Mouse (Mus musculus): ENCODE results near the gene Itm2c. TPM values are rescaled to one million over a fixed set of nuclear protein-coding genes. Genes with fewer than 3 reads are reported as not detected.

Gene Itm2c
- polyA plus RNA-seq, 1 experiment from 2014 or later = 231 TPM

DNA sequence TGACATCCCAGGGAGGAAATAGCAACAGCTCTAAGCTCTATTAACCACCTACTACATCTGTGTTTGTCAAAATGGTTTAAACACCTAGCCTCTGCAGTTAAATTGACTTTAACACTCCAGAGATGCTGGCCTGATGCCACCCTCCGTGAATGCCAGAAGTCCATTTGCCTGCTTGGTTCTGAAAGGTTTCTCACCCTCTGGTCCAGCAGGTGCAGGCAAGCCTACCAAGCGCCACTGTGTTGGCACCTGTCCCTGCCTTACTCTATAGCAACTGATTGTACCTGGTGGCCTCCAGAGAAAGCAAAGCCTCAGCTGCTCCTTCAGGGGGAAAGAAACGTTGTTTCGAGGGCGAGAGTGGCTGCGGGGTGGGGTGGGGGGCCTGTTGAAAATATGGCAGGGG lies 42.2 kb downstream of the Itm2c start:
- Histone ChIP-seq H3K9me3 (replicated peaks) (no peaks in the 10 kb centered on the region), H3K27me3 (no peaks in the 10 kb centered on the region), H3K27ac (no peak overlapping the region), H3K4me3 (replicated peaks) (no peak overlapping the region), H3K9ac (no peak overlapping the region), H3K4me2 (no peak overlapping the region), H3K36me3 (no peaks in the 10 kb centered on the region), H3K4me1 (peaks cover 43% of the 10 kb centered on the region)
- ATAC-seq (replicated peaks; ENCODE audit: low FRiP score) = no peak
- WGBS = 53% methylated on average over 6 of the region's 6 CpGs

DNA sequence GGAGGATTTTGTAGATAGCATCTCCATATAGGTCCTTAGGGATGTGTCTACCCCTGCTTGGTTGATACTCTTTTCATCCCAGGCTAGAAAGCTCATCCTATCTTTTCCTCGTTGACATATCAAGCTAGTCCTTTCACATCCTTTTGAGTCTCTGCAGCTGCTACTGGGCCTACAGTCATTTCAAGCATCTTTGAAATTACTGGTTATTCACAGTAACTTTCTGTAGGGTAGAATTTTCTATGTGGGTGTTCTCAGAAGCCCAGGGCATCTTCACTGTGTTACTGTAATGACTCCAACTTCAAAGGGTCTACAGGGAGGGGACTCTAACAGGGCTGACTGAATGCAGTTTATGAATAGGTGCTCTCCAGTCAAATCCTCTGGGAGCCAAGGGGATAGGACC lies 43.2 kb downstream of the Itm2c start:
- H3K4me3 ChIP-seq (replicated peaks) = no peak overlapping the region
- H3K9ac ChIP-seq = no peak overlapping the region
- H3K4me1 ChIP-seq = peaks cover 41% of the 10 kb centered on the region
- no peak for ATAC-seq (replicated peaks; ENCODE audit: low FRiP score)
- no peaks in the 10 kb centered on the region for H3K36me3 ChIP-seq
- H3K9me3 ChIP-seq (replicated peaks) = no peaks in the 10 kb centered on the region
- H3K4me2 ChIP-seq = no peak overlapping the region
- H3K27me3 ChIP-seq = no peaks in the 10 kb centered on the region
- WGBS = 47% methylated on average over 1 of the region's 1 CpGs
- H3K27ac ChIP-seq = no peak overlapping the region

DNA sequence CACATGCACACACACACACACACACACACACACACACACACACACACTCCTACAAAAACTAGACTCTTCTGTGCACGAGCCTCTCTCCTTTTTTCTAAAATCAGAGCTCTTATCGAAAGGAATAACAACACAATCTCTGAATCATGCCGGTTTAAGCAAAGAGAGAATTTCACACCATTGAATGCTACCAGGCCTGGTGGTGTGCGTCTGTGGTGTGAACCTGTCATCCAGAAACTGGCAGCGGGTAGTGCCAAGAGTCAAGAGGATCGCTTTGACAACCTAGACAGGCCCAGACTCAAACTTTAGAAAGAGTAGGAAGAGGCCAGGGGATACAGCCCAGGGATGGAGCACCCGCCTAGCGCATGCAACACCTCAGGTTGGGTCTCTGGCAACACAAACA lies 48.2 kb downstream of the Itm2c start:
- WGBS = 84% methylated on average over 8 of the region's 8 CpGs
- H3K36me3 ChIP-seq = no peaks in the 10 kb centered on the region
- H3K4me2 ChIP-seq = no peak overlapping the region
- no peak overlapping the region for H3K4me3 ChIP-seq (replicated peaks)
- H3K27ac ChIP-seq = no peak overlapping the region
- 0 out of 2 replicates have a peak, but pooled peaks cover 4% of the 10 kb centered on the region for H3K4me1 ChIP-seq
- no peaks in the 10 kb centered on the region for H3K27me3 ChIP-seq
- no peaks in the 10 kb centered on the region for H3K9me3 ChIP-seq (replicated peaks)
- no peak overlapping the region for H3K9ac ChIP-seq
- ATAC-seq (replicated peaks; ENCODE audit: low FRiP score) = no peak

DNA sequence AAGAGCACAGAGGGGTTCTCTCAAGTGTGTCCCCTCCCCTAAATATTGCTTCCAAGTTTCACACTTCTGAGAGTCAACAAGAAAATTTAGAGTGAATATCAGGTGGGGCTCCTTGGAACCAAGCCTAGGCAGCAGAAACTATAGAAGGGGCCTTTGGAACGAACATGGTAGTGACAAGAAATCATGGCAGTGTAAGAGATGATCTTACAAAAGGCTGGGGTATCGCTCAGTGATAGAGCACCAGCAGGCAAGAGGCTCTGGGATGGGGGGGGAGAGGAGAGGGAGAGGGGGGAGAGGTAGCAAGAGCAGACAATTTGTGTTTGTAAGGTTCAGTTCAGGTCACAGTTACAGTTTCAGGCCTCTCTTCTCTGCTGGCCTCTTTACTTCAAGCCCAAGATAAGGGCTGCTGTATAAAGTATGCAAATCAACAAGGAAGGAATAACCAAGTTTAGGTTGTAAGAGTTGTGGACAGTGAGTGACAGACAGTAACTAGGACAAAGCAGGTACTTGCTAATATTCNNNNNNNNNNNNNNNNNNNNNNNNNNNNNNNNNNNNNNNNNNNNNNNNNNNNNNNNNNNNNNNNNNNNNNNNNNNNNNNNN lies 55.1 kb downstream of the Itm2c start:
- H3K9me3 ChIP-seq (replicated peaks) = no peaks in the 10 kb centered on the region
- no peaks in the 10 kb centered on the region for H3K4me1 ChIP-seq
- no peak overlapping the region for H3K27ac ChIP-seq
- no peaks in the 10 kb centered on the region for H3K36me3 ChIP-seq
- H3K27me3 ChIP-seq = no peaks in the 10 kb centered on the region
- no peak overlapping the region for H3K4me3 ChIP-seq (replicated peaks)
- H3K4me2 ChIP-seq = no peak overlapping the region
- H3K9ac ChIP-seq = no peak overlapping the region
- ATAC-seq (replicated peaks; ENCODE audit: low FRiP score) = no peak
- 77% methylated on average over 2 of the region's 2 CpGs for WGBS

DNA sequence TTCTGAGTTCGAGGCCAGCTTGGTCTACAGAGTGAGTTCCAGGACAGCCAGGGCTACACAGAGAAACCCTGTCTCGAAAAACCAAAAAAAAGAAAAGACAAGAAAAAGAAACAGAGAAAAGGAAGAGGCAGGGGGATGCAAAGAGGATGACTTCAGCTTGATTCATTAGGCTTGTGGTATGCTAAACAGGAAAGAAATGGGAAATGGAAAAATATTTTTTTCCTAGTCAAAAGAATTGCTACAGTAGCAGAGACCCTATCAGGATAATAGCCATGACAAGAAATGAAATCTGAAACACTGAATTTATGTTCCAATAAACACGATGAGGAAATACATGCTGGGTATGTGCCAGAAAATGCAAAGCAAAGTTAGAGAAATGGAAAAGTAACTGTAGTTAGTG lies 61.1 kb downstream of the Itm2c start:
- 66% methylated on average over 3 of the region's 3 CpGs for WGBS
- H3K36me3 ChIP-seq = no peaks in the 10 kb centered on the region
- 0 out of 2 replicates have a peak, but pooled peaks cover 6% of the 10 kb centered on the region for H3K4me1 ChIP-seq
- no peak overlapping the region for H3K27ac ChIP-seq
- H3K4me2 ChIP-seq = no peak overlapping the region
- ATAC-seq (replicated peaks; ENCODE audit: low FRiP score) = no peak
- no peak overlapping the region for H3K4me3 ChIP-seq (replicated peaks)
- H3K9ac ChIP-seq = no peak overlapping the region
- H3K27me3 ChIP-seq = no peaks in the 10 kb centered on the region
- no peaks in the 10 kb centered on the region for H3K9me3 ChIP-seq (replicated peaks)

DNA sequence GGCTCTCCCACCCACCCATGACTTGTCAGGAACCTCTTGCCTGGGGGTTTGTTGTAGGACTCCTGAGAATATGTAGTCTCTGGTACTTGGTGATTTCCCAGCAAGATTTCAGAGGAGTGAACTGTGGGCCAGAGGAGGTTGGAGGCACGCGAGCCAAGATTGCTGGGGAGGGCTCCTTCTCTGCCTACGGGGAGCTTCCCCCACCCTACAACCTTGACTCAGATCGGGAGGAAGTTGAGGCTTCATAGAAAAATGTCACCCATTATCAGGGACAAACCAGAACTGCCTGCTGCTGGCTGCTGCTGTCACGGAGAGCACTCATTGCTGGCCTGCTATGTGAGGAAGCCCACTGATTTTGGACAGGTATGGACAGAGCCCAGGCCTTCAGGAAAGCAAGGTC lies 63.2 kb downstream of the Itm2c start:
- no peaks in the 10 kb centered on the region for H3K9me3 ChIP-seq (replicated peaks)
- WGBS = 70% methylated on average over 5 of the region's 5 CpGs
- 0 out of 2 replicates have a peak, but pooled peaks cover 6% of the 10 kb centered on the region for H3K4me1 ChIP-seq
- H3K27me3 ChIP-seq = no peaks in the 10 kb centered on the region
- ATAC-seq (replicated peaks; ENCODE audit: low FRiP score) = no peak
- no peaks in the 10 kb centered on the region for H3K36me3 ChIP-seq
- no peak overlapping the region for H3K27ac ChIP-seq
- no peak overlapping the region for H3K4me3 ChIP-seq (replicated peaks)
- no peak overlapping the region for H3K4me2 ChIP-seq
- no peak overlapping the region for H3K9ac ChIP-seq

DNA sequence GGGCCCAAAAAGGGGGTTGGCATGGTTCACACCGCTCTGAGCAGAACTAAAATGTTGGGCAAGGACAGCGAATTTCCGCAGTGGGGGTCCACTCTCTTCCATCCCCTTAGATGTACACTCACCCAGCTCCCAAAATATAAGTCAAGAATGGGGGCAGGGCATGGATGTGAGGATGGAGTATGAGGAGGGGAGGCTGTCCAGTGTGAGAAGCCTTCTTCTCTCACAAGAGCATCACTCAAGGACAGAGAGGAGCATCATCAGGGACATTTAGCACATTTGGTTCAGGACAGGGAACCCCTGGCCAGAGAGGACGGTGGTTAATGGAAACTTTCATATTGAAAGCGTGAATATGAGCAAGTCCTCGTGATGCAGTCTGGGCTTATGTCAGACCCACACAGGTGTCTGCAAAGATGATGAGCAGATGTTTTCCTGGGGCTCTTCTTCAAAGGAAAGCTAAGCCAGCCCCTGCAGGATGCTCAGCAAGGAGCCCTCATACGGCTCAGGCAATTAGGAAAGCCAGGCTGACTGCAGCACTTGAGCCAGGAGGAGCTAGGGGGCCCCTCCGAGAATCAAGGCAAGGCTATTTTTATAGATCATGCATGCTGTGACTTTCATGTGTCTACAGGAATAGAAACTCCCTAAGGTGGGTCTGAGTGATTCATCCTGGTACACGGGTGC lies 64.0 kb downstream of the Itm2c start:
- Histone ChIP-seq H3K27ac (no peak overlapping the region), H3K4me3 (replicated peaks) (no peak overlapping the region), H3K36me3 (no peaks in the 10 kb centered on the region), H3K4me1 (0 out of 2 replicates have a peak, but pooled peaks cover 6% of the 10 kb centered on the region), H3K9me3 (replicated peaks) (no peaks in the 10 kb centered on the region), H3K9ac (no peak overlapping the region), H3K27me3 (no peaks in the 10 kb centered on the region), H3K4me2 (no peak overlapping the region)
- ATAC-seq (replicated peaks; ENCODE audit: low FRiP score) = no peak
- 64% methylated on average over 9 of the region's 9 CpGs for WGBS

Other genes with a start within 250 kb of the Itm2c start
- gene Sp100, start 244.3 kb upstream of the Itm2c start, polyA plus RNA-seq (2015; fragmentation: Nextera tagmentation; extraction: Ambion mirVana) = 3.0 and 3.4 TPM in 2 replicates
- gene A630001G21Rik, start 115.6 kb upstream of the Itm2c start, polyA plus RNA-seq (2015; fragmentation: Nextera tagmentation; extraction: Ambion mirVana) = 0.72 and 1.1 TPM in 2 replicates
- 28.0 and 30.2 TPM in 2 replicates for gene Cab39, start 100.8 kb upstream of the Itm2c start, polyA plus RNA-seq (2015; fragmentation: Nextera tagmentation; extraction: Ambion mirVana)
- gene 4933407L21Rik, start 34.2 kb downstream of the Itm2c start, polyA plus RNA-seq (2015; fragmentation: Nextera tagmentation; extraction: Ambion mirVana) = 1.5 and 1.8 TPM in 2 replicates
- gene Gpr55, start 66.7 kb downstream of the Itm2c start, polyA plus RNA-seq (2015; fragmentation: Nextera tagmentation; extraction: Ambion mirVana) = 0.04 TPM in 1 of 2 replicates, not detected in the other
- not detected in 2 replicates for gene Spata3, start 122.5 kb downstream of the Itm2c start, polyA plus RNA-seq (2015; fragmentation: Nextera tagmentation; extraction: Ambion mirVana)
- gene 2810459M11Rik, start 151.6 kb downstream of the Itm2c start, polyA plus RNA-seq (2015; fragmentation: Nextera tagmentation; extraction: Ambion mirVana) = 1.1 and 1.2 TPM in 2 replicates
- 181 and 182 TPM in 2 replicates for gene Psmd1, start 170.1 kb downstream of the Itm2c start, polyA plus RNA-seq (2015; fragmentation: Nextera tagmentation; extraction: Ambion mirVana)
- gene Htr2b, start 217.7 kb downstream of the Itm2c start, polyA plus RNA-seq (2015; fragmentation: Nextera tagmentation; extraction: Ambion mirVana) = 1.1 and 1.3 TPM in 2 replicates
- gene Gm21972, start 239.4 kb downstream of the Itm2c start, polyA plus RNA-seq (2015; fragmentation: Nextera tagmentation; extraction: Ambion mirVana) = not detected in 2 replicates

All from kidney, embryonic 15.5 days (tissue).